Mouse (Mus musculus) intestine, embryonic 16.5 days (tissue): ENCODE measurements at regions not wholly inside any gene's neighbourhood (a gene's known extent, or its start where the extent isn't known, plus 50 kb on each side); places are given as distances from the start of the nearest gene placed in this dataset.

Source experiments
- ATAC-seq: fragments of 200-750 bp; cut with Nextera tagmentation; 2 replicates; pipeline ENCODE4 v1.8.0; 2017; ENCODE audit warnings: moderate TSS enrichment, moderate library complexity
- H3K27ac ChIP-seq: fragments of 300-500 bp; sonication (generic); 2 replicates; pipeline ENCODE4 v1.5.1; 2014; ENCODE audit warnings: mild to moderate bottlenecking, low read length
- H3K27me3 ChIP-seq: fragments of 300-500 bp; sonication (generic); replicated peaks from 2 replicates; pipeline ENCODE4 v1.6.1; 2014; ENCODE audit warnings: low read length, control low read depth, mixed read lengths; ENCODE audit not compliant: control insufficient read depth, insufficient read depth
- H3K36me3 ChIP-seq: fragments of 300-500 bp; sonication (generic); 2 replicates; pipeline ENCODE4 v1.6.1; 2014; ENCODE audit warnings: low read length, control low read depth; ENCODE audit not compliant: control insufficient read depth, insufficient read depth
- H3K4me1 ChIP-seq: fragments of 300-500 bp; sonication (generic); 2 replicates; pipeline ENCODE4 v1.6.1; 2014; ENCODE audit warnings: low read length, control low read depth, mixed read lengths; ENCODE audit not compliant: control insufficient read depth, insufficient read depth
- H3K4me2 ChIP-seq: fragments of 300-500 bp; sonication (generic); 2 replicates; pipeline ENCODE4 v1.6.1; 2014; ENCODE audit warnings: low read depth, low read length, control low read depth
- H3K4me3 ChIP-seq: fragments of 300-500 bp; sonication (generic); 2 replicates; pipeline ENCODE4 v1.5.1; 2014; ENCODE audit warnings: mild to moderate bottlenecking, low read length
- H3K9ac ChIP-seq: fragments of 300-500 bp; sonication (generic); 2 replicates; pipeline ENCODE4 v1.6.1; 2014; ENCODE audit warnings: low read depth, low read length
- H3K9me3 ChIP-seq: fragments of 300-500 bp; sonication (generic); 2 replicates; pipeline ENCODE4 v1.6.1; 2016; ENCODE audit warnings: low read length, control low read depth; ENCODE audit not compliant: control insufficient read depth
- WGBS: fragments of 180-500 bp; shearing (Covaris S2); extraction: QIAGEN DNeasy Blood & Tissue Kit; methylation state at CpG from one replicate; pipeline ENCODE4 v1.1.7; 2014; 5-methylcytosine and 5-hydroxymethylcytosine counted together

GRCm38 (mm10) chr4:135061030-135061743 is 59.3 kb upstream of the Runx3 start:
- Histone ChIP-seq H3K27ac (no peak overlapping the region), H3K4me3 (no peak overlapping the region), H3K9ac (no peak overlapping the region), H3K27me3 (no peaks in the 10 kb centered on the region), H3K36me3 (no peaks in the 10 kb centered on the region), H3K4me1 (0 out of 2 replicates have a peak, but pooled peaks cover 4% of the 10 kb centered on the region), H3K9me3 (no peaks in the 10 kb centered on the region), H3K4me2 (no peak overlapping the region)
- 44% methylated on average over 4 of the region's 4 CpGs for WGBS
- ATAC-seq, result no peak

GRCm38 (mm10) chr4:135066766-135067479 is 53.5 kb upstream of the Runx3 start:
- no peaks in the 10 kb centered on the region for H3K9me3 ChIP-seq
- H3K4me2 ChIP-seq, result peak overlapping the region; percentile 45
- peak overlapping the region; percentile 15; the same call in 1 of the 2 replicates for H3K4me3 ChIP-seq
- no peaks in the 10 kb centered on the region for H3K27me3 ChIP-seq
- ATAC-seq, result peak; percentile 81
- no peaks in the 10 kb centered on the region for H3K4me1 ChIP-seq
- H3K9ac ChIP-seq, result peak overlapping the region; percentile 27; the same call in 1 of the 2 replicates
- no peaks in the 10 kb centered on the region for H3K36me3 ChIP-seq
- WGBS, result 10% methylated on average over 19 of the region's 19 CpGs
- H3K27ac ChIP-seq, result no peak overlapping the region

GRCm38 (mm10) chr4:135067805-135068204 is 52.6 kb upstream of the Runx3 start:
- 79% methylated on average over 7 of the region's 7 CpGs for whole genome bisulfite sequencing

GRCm38 (mm10) chr4:135069818-135070217 is 50.6 kb upstream of the Runx3 start:
- no peaks in the 10 kb centered on the region for H3K4me1 ChIP-seq
- WGBS, result 74% methylated on average over 18 of the region's 18 CpGs

More at GRCm38 (mm10) chr4:135067805-135068204, 52.6 kb upstream of the Runx3 start:
- H3K4me3 ChIP-seq, result no peak overlapping the region
- no peaks in the 10 kb centered on the region for H3K27me3 ChIP-seq
- no peaks in the 10 kb centered on the region for H3K4me1 ChIP-seq
- H3K4me2 ChIP-seq, result no peak overlapping the region
- no peak overlapping the region for H3K27ac ChIP-seq
- ATAC-seq, result no peak
- H3K9me3 ChIP-seq, result no peaks in the 10 kb centered on the region
- H3K9ac ChIP-seq, result no peak overlapping the region
- H3K36me3 ChIP-seq, result no peaks in the 10 kb centered on the region

More at GRCm38 (mm10) chr4:135069818-135070217, 50.6 kb upstream of the Runx3 start:
- no peaks in the 10 kb centered on the region for H3K27me3 ChIP-seq
- no peak for ATAC-seq
- H3K4me3 ChIP-seq, result no peak overlapping the region
- no peak overlapping the region for H3K27ac ChIP-seq
- no peak overlapping the region for H3K4me2 ChIP-seq
- no peak overlapping the region; the same call in 1 of the 2 replicates for H3K9ac ChIP-seq
- no peaks in the 10 kb centered on the region for H3K36me3 ChIP-seq
- no peaks in the 10 kb centered on the region for H3K9me3 ChIP-seq
